In genomic region chr19:42045269-42046102, GRCm38 (mm10) we compare ENCODE assay signal across 8 mouse cellular contexts. TPM values are rescaled to one million over a fixed set of nuclear protein-coding genes. Genes with fewer than 3 reads are reported as not detected.
DNase-seq lines count a peak whose midpoint lies in the region; ATAC-seq and TF ChIP-seq lines count a peak whose summit lies in the region.

TSS of gene Hoga1 (plus strand) at chr19:42045610.

- 0 out of 2 replicates have a peak within 1 kb of the TSS, but pooled peaks have one; percentile 5 for H3K9ac ChIP-seq in forebrain, embryonic 12.5 days
- H3K9ac ChIP-seq in lung, embryonic 16.5 days (ENCODE audit: low read length): peak within 1 kb of the TSS; percentile 62

- no peak within 1 kb of the TSS for H3K4me3 ChIP-seq in G1E (ENCODE audit: low read depth, low read length)
- peak within 1 kb of the TSS; percentile 47 for H3K4me3 ChIP-seq in bone marrow macrophage, adult 2 months (ENCODE audit: insufficient read depth, low read length)
- peak within 1 kb of the TSS; percentile 32 for H3K4me3 ChIP-seq in forebrain, embryonic 12.5 days (replicated peaks)
- peak within 1 kb of the TSS; percentile 50 for H3K4me3 ChIP-seq in lung, embryonic 16.5 days (ENCODE audit: low read length)

- H3K36me3 ChIP-seq in G1E (replicated peaks): no peaks in the 10 kb centered on the region
- no peaks in the 10 kb centered on the region for H3K36me3 ChIP-seq in forebrain, embryonic 12.5 days (replicated peaks)
- no peaks in the 10 kb centered on the region for H3K36me3 ChIP-seq in lung, embryonic 16.5 days (ENCODE audit: control insufficient read depth, insufficient read depth, low read length)

- H3K4me2 ChIP-seq in forebrain, embryonic 12.5 days: peak within 1 kb of the TSS; percentile 53
- peak within 1 kb of the TSS; percentile 66 for H3K4me2 ChIP-seq in lung, embryonic 16.5 days (ENCODE audit: low read depth, low read length)

- no peak for TF ChIP-seq CTCF in G1E (IDR thresholded peaks at IDR 0.05; ENCODE audit: low read depth, low read length)
- peak; percentile 36 for TF ChIP-seq CTCF in bone marrow macrophage, adult 2 months (IDR thresholded peaks at IDR 0.05; ENCODE audit: low read depth, low read length)

- no peak for ATAC-seq in G1E (ENCODE audit: extremely low read depth, insufficient number of reproducible peaks, low FRiP score, poor library complexity, severe bottlenecking)
- peak; percentile 84 for ATAC-seq in forebrain, embryonic 12.5 days (ENCODE audit: low FRiP score)
- ATAC-seq in lung, embryonic 16.5 days (ENCODE audit: low read depth): peak; percentile 96

- 26% methylated on average over 23 of the region's 23 CpGs for WGBS in forebrain, embryonic 12.5 days
- 19% methylated on average over 23 of the region's 23 CpGs for WGBS in lung, embryonic 16.5 days

- no peak for TF ChIP-seq POLR2A in bone marrow macrophage, adult 2 months (IDR thresholded peaks at IDR 0.05; ENCODE audit: borderline replicate concordance, low read depth, low read length)

- H3K27ac ChIP-seq in bone marrow macrophage, adult 2 months (ENCODE audit: insufficient read depth, low read depth, low read length): no peak within 1 kb of the TSS; the same call in 1 of the 2 replicates
- H3K27ac ChIP-seq in forebrain, embryonic 12.5 days: no peak within 1 kb of the TSS
- no peak within 1 kb of the TSS for H3K27ac ChIP-seq in lung, embryonic 16.5 days (ENCODE audit: low read length)

- peaks cover 34% of the 10 kb centered on the region for H3K27me3 ChIP-seq in G1E (ENCODE audit: insufficient read depth, low read length)
- H3K27me3 ChIP-seq in forebrain, embryonic 12.5 days: 0 out of 2 replicates have a peak, but pooled peaks cover 8% of the 10 kb centered on the region
- no peaks in the 10 kb centered on the region for H3K27me3 ChIP-seq in lung, embryonic 16.5 days (ENCODE audit: control insufficient read depth, insufficient read depth, low read depth, low read length)

- peak; percentile 19 for DNase-seq in G1E (ENCODE audit: low spot score)
- DNase-seq in heart, postnatal 10 days: peak; percentile 85 to 87
- peak; percentile 90 to 95 for DNase-seq in kidney, postnatal 4 days
- peak; percentile 72 for DNase-seq in ovary, postnatal 36 days (ENCODE audit: low spot score)
- peak; percentile 73 to 81 for DNase-seq in urinary bladder, postnatal 4 days (ENCODE audit: low spot score in 2 of 2)

- intact Hi-C loops in heart, postnatal 10 days (cut with DNase I): no loop called here

- H3K4me1 ChIP-seq in G1E (ENCODE audit: insufficient read depth, low read depth, low read length): no peaks in the 10 kb centered on the region
- H3K4me1 ChIP-seq in bone marrow macrophage, adult 2 months (ENCODE audit: control insufficient read depth, insufficient read depth, low read length): no peaks in the 10 kb centered on the region
- peaks cover 3% of the 10 kb centered on the region; the same call in 1 of the 2 replicates for H3K4me1 ChIP-seq in forebrain, embryonic 12.5 days
- peaks cover 5% of the 10 kb centered on the region for H3K4me1 ChIP-seq in lung, embryonic 16.5 days (replicated peaks; ENCODE audit: control insufficient read depth, insufficient read depth, low read length)

- no peaks in the 10 kb centered on the region for H3K9me3 ChIP-seq in G1E (replicated peaks)
- H3K9me3 ChIP-seq in forebrain, embryonic 12.5 days: no peaks in the 10 kb centered on the region
- no peaks in the 10 kb centered on the region for H3K9me3 ChIP-seq in lung, embryonic 16.5 days (ENCODE audit: control insufficient read depth, low read length)

RNA-seq across cellular contexts. Expression of gene Hoga1, which starts in this region (rescaled TPM):
- total RNA-seq in G1E (2014; fragmentation: Nextera tagmentation) (not detected in 2 replicates), G1E (2017) (not detected in 2 replicates)
- not detected in 2 replicates for polyA plus RNA-seq in G1E (2012)
- 1.9 and 2.3 TPM in 2 replicates for polyA plus RNA-seq in bone marrow macrophage, adult 2 months (2012; ENCODE audit: insufficient read depth, insufficient read length, missing spikeins)
- polyA plus RNA-seq in forebrain, embryonic 12.5 days (2016; fragmentation: Nextera tagmentation; extraction: Ambion mirVana): 1.1 and 1.5 TPM in 2 replicates
- 1 to 10 TPM; 1.3 to 2.2 TPM for total RNA-seq in heart, postnatal 10 days (2021)
- polyA plus RNA-seq in lung, embryonic 16.5 days (2015; fragmentation: Nextera tagmentation; extraction: Ambion mirVana): 1.3 and 2.9 TPM in 2 replicates

Comparison
In these comparisons a context has a peak if more than half of its experiments do, and no peak if none do; other contexts are left out.
1. Peak in DNase-seq in G1E; RNA of the gene not detected or under 1 TPM.
2. DNase-seq: peak in every context shown above with its lines; median percentile 92 in kidney, postnatal 4 days; 86 in heart, postnatal 10 days; 77 in urinary bladder, postnatal 4 days; 72 in ovary, postnatal 36 days; 19 in G1E.